Mouse (Mus musculus) layer of hippocampus, adult 2 months (tissue): Measurements from ENCODE around the gene Morn1. TPM values are rescaled to one million over a fixed set of nuclear protein-coding genes. Genes with fewer than 3 reads are reported as not detected.
A peak's percentile ranks its signal among the peaks of the same experiment; 100 is the strongest.

Experiments used
- DNase-seq, 2 experiments: peaks; one replicate each; pipeline ENCODE4 v3.0.0; 2022; ENCODE audit warnings: low spot score in 2 of 2
- H3K27ac ChIP-seq: fragments of 200-600 bp; 2 replicates; pipeline ENCODE4 v1.8.1; 2022
- H3K4me3 ChIP-seq: fragments of 200-600 bp; 2 replicates; pipeline ENCODE4 v1.8.1; 2022; ENCODE audit warnings: mild to moderate bottlenecking
- CTCF ChIP-seq: fragments of 200-600 bp; conservative IDR thresholded peaks from 2 replicates; pipeline ENCODE4 v1.8.1; 2022; ENCODE audit warnings: antibody characterized with exemption, mild to moderate bottlenecking, moderate library complexity
- total RNA-seq, 2 experiments: library from RNA; stranded (reverse); gene quantifications; 2 replicates each; pipeline ENCODE4 v1.2.3; 2021

Morn1 gene
- total RNA-seq, 2 experiments from 2014 or later, result 11.8 to 14.0 TPM

- H3K4me3 ChIP-seq, result no peak overlapping the region
- H3K27ac ChIP-seq, result peak overlapping the region; percentile 48; the same call in 1 of the 2 replicates
- no peak for DNase-seq
- TF ChIP-seq CTCF, result no peak
Observed at GRCm38 (mm10) chr4:155188341-155188740, 102.0 kb downstream of the Morn1 start.

GRCm38 (mm10) chr4:155188803-155189202, 102.4 kb downstream of the Morn1 start:
- no peak overlapping the region for H3K4me3 ChIP-seq
- DNase-seq, result no peak
- TF ChIP-seq CTCF, result no peak
- H3K27ac ChIP-seq, result 0 out of 2 replicates have a peak overlapping the region, but pooled peaks have one; percentile 48

DNA sequence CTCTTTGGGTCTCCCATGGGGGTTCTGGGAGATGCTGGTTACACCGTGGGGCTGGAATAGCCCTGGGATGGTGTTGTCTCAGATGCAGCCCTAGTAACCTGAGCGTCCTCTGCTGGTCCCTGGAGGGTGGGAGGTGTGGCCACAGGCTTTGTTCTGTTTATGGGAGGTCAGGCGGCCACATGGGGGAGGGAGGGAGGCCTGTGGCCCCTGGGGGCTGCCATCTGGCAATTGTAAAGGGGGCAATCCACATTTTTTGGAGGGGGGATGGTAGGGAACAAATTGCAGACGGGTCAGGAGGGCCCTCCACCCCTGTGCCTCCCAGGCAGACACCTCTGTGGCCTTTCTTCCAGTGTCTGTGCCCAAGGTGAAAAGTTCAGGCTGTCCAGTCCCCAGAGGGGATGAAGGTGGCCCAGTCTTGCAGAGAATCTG, 103.3 kb downstream of the Morn1 start:
- H3K27ac ChIP-seq, result peak overlapping the region; percentile 49
- peak; percentile 57 for TF ChIP-seq CTCF
- no peak overlapping the region for H3K4me3 ChIP-seq
- no peak for DNase-seq

DNA sequence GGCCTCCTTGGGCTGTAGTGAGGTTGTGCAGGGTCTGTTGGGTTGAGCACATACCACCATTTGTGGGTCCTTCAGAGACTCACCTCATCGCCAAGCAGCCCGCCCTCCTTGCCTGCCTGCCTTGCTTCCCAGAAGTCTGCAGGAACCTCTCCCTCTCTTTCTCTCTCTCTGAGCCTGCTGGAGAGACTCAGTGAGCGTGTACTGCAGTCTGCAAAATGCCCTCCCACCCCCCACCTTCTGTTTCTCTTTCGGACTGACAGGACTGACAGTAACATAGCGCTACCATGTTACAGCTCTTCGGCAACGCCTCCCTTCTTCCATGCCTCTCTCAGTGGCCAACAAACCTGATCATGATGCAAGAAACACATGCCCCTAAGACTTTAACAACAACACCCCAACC, 103.9 kb downstream of the Morn1 start:
- no peak for DNase-seq
- no peak for TF ChIP-seq CTCF

More for the DNA sequence above, 103.9 kb downstream of the Morn1 start:
- H3K4me3 ChIP-seq, result no peak overlapping the region
- H3K27ac ChIP-seq, result peak overlapping the region; percentile 49

Other genes starting within 250 kb of the Morn1 start
- 1 to 10 TPM; 4.0 to 4.1 TPM for gene Ttc34, start 249.1 kb upstream of the Morn1 start, total RNA-seq
- under 1 TPM; 0.29 to 0.44 TPM for gene Mmel1, start 217.0 kb upstream of the Morn1 start, total RNA-seq
- gene Fam213b, start 187.4 kb upstream of the Morn1 start, total RNA-seq, result 10 to 100 TPM; 48.1 to 48.9 TPM
- gene Tnfrsf14, start 158.0 kb upstream of the Morn1 start, total RNA-seq, result 1 to 10 TPM in 1 of 2 experiments, under 1 TPM in 1; 0.84 to 1.3 TPM
- gene Hes5, start 125.7 kb upstream of the Morn1 start, total RNA-seq, result 10 to 100 TPM; 24.7 to 30.7 TPM
- 10 to 100 TPM; 41.8 to 43.0 TPM for gene Pank4, start 122.5 kb upstream of the Morn1 start, total RNA-seq
- 10 to 100 TPM; 91.1 to 92.0 TPM for gene Plch2, start 29.8 kb upstream of the Morn1 start, total RNA-seq
- 10 to 100 TPM; 23.1 to 24.2 TPM for gene Pex10, start 19.6 kb upstream of the Morn1 start, total RNA-seq
- 10 to 100 TPM; 60.6 to 63.0 TPM for gene Rer1, start 195 bp upstream of the Morn1 start, total RNA-seq
- 100 to 1,000 TPM; 128 to 136 TPM for gene Ski, start 136.0 kb downstream of the Morn1 start, total RNA-seq
- gene Faap20, start 163.2 kb downstream of the Morn1 start, total RNA-seq, result 10 to 100 TPM; 29.2 to 34.3 TPM